Mouse (Mus musculus): ENCODE results near the gene Htatip2. TPM values are rescaled to one million over a fixed set of nuclear protein-coding genes. Genes with fewer than 3 reads are reported as not detected.

The Htatip2 gene
- 14.1 and 16.6 TPM in 2 replicates for polyA plus RNA-seq (2012; rRNA removed)

DNA sequence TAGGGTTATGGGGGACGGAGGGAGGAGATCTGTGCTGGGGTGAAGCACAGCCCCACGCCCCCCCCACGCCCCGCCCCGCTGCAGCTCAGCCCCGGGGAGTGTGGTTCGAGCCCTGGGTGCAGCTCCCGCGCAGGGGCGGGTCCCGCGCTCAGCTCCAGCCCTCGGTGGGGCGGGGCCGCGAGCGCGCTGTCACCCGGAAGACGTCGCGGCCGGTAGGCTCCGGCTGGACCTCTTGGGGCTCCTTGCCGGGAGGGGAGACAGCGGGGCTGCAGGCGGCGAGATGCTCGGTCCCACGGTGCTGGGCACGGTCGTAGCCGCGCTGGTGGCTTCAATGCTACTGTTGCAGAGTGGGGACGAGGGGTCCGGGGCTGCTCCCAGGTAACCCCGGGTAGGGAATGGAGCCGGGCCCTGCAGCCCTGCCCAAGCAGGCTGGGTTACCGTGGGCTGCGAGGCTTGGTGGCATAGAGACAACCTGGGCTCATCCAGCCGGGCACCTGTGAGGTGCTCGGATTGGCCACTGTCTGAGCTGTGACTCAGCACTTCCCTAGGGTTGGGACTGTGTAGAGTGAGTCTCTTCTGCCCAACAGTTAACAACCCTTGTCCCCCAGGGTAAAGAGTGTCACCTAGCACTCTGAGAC is at the start of gene Htatip2:
TSS of gene Htatip2 (plus strand) at position 182 of the 638 bp plus-strand sequence.
- DNase-seq (ENCODE audit: low read depth, low spot score): no peak
- 2% methylated on average over 42 of the region's 42 CpGs for WGBS

GRCm38 (mm10) chr7:49709381-49710021 is 49.4 kb upstream of the Htatip2 start:
- WGBS: 29% methylated on average over 9 of the region's 9 CpGs
- DNase-seq (ENCODE audit: low read depth, low spot score): no peak

DNA sequence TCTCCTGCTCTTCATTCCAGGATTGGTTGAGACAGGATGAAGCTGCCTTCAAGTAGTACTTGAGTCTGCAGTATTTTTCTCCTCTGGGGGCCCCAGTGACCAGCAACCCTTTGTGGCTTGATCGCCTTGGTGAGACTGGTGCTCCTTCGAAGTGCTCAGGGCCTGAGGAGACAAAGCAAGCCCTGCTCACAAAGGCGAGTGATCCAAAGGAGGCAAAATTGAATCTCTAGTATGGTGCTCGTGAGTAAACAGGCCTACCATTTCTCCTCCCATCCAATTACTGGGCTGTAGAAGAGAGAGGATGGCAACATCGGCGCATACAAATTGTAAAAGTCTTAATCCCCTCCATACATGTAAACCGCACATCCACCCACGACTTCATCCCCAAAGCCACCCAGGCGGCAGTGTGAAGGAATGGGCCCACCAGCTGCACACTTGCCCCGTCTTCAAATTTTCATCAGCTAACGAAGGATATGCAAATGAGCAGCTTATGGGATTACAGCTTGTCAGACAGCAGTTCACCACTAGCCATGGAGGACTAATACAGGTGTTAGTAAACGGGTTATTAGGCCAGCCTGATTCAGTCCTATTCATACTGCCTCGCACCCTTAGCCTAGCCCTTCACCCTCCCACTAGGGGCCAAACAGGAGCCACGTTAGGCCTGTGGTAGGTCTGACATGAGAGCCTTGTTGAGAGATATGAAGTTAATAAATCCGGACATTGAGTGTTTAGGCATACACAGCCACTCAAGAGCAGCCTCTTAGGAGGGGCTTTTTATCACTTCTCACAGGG is 40.8 kb upstream of the Htatip2 start:
- DNase-seq (ENCODE audit: low read depth, low spot score): no peak
- WGBS: 77% methylated on average over 15 of the region's 15 CpGs

DNA sequence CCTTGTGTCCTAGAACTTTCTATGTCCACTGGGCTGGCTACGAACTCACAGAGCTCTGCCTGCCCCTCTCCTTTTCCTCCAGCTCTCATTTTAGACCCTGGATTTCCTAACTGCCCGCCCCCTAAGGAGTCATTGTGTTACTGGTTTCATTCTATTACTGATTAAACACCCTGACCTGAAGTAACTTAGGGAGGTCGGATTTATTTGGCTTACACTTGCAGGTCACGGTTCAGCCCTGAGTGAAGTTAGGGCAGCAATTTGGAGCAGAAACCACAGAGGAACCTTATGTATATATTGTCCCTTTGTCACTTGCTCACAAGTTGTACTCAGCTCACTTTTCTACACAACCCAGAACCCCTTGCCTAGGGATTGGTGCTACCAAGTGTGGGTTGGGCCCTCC is 24.6 kb upstream of the Htatip2 start:
- WGBS: 40% methylated on average over 4 of the region's 4 CpGs
- no peak for DNase-seq (ENCODE audit: low read depth, low spot score)

GRCm38 (mm10) chr7:49739448-49739847 is 19.5 kb upstream of the Htatip2 start:
- WGBS: 59% methylated on average over 8 of the region's 8 CpGs

DNA sequence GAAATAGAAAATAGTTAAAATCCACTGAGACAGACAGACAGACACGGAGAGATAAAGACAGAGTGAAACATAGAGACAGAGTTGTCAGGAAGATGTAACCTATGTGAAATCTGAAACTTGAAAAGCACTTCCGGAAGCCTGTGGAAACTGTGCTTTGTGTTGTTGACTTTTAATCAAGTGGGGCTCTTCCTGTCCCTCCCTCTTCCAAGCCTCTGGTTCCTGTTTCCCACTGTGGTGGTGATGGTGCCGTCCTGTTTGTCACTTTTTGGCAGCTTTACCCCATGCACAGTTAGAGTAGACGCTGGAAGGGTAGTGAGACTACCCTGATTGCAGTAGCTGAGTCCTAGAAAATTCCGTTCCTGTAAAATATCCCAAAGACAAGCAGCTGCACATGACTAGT is 17.4 kb upstream of the Htatip2 start:
- no peak for DNase-seq (ENCODE audit: low read depth, low spot score)
- WGBS: 33% methylated on average over 5 of the region's 5 CpGs

More at GRCm38 (mm10) chr7:49739448-49739847, 19.5 kb upstream of the Htatip2 start:
- no peak for DNase-seq (ENCODE audit: low read depth, low spot score)

- WGBS: 49% methylated on average over 10 of the region's 10 CpGs
- DNase-seq (ENCODE audit: low read depth, low spot score): no peak
Observed at GRCm38 (mm10) chr7:49741923-49742322, 17.0 kb upstream of the Htatip2 start.

DNA sequence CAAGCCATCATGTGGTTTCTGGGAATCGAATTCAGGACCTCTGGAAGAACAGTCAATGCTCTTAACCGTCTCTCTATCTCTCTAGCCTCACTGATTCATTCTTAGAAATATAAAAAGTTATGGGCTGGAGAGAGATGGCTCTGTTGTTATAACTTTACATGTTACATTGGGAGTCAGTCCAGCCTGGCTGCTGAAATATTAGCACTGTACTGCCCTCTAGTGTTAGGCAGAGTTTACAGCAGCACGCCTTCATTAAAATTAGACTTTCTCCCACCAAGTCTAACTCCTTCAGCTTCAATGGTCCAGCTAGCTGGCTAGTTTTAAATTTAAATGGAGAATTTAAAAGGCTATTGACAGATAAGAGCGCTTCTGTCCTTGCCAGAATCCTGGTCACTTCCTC is 7.8 kb upstream of the Htatip2 start:
- DNase-seq (ENCODE audit: low read depth, low spot score): no peak
- 6% methylated on average over 4 of the region's 4 CpGs for WGBS

- 28% methylated on average over 25 of the region's 25 CpGs for WGBS
- peak; percentile 43 for DNase-seq (ENCODE audit: low read depth, low spot score)
Observed at GRCm38 (mm10) chr7:49752730-49753506, 6.0 kb upstream of the Htatip2 start.

DNA sequence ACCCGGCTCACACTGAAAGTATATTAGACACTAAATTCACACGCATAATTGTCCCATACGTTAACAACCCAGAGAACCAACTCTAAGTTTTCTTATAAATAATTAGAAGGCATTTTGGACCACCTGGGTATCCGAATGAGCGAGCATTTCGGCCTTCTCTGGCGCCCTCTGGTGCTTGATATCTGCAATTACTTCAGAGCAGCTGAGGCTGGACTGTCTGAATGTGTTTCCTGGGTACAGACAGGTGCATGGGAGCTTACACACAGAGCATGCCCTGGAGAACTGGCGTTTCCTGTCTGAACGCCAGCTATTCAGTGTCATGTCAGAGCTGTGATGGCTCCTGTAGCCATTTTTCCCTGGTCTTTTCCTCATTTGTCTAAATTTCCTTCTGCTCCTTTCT is 4.1 kb upstream of the Htatip2 start:
- no peak for DNase-seq (ENCODE audit: low read depth, low spot score)
- WGBS: 3% methylated on average over 9 of the region's 9 CpGs

GRCm38 (mm10) chr7:49762605-49763004 is 3.7 kb downstream of the Htatip2 start:
- 75% methylated on average over 13 of the region's 13 CpGs for WGBS
- no peak for DNase-seq (ENCODE audit: low read depth, low spot score)

DNA sequence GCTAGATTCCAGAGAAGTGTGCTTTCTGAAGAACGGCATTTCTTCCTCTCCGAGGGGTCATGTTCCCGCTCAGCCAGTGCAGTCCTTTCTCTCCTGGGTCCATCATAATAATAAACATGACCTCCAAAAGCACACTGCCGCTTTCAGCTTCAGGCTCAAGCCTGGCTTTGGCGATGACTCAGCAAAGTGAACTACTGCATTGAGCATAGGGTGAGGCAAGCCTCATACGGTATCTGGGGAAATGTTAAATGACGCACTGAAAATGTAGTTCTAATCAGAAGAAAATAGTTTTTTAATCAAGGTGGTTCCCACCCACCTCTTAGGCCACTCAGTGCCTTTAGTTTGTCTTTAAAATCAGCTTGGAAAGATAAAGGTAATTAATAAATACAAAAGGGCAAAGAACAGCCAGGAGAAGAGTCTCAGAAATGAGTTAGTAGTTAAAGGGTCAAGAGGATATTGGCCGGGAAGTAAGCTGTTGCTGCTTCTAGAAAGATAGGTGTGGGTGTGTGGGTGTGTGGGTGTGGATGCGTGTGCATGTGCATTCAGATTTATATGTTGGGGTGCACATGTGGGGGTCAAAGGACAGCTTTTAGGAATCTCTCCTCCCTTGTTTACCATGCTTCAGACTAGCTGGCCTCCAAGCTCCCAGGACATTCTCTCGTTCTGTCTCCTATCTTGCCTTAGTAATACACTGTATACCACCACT is 5.2 kb downstream of the Htatip2 start:
- no peak for DNase-seq (ENCODE audit: low read depth, low spot score)
- WGBS: 64% methylated on average over 10 of the region's 10 CpGs

GRCm38 (mm10) chr7:49766166-49766565 is 7.3 kb downstream of the Htatip2 start:
- 89% methylated on average over 7 of the region's 7 CpGs for WGBS
- DNase-seq (ENCODE audit: low read depth, low spot score): no peak

- 77% methylated on average over 9 of the region's 9 CpGs for WGBS
- DNase-seq (ENCODE audit: low read depth, low spot score): no peak
Observed at GRCm38 (mm10) chr7:49768509-49768908, 9.6 kb downstream of the Htatip2 start.

GRCm38 (mm10) chr7:49774396-49774795 is 15.5 kb downstream of the Htatip2 start:
- WGBS: 97% methylated on average over 2 of the region's 2 CpGs
- no peak for DNase-seq (ENCODE audit: low read depth, low spot score)

- 34% methylated on average over 3 of the region's 3 CpGs for WGBS
- DNase-seq (ENCODE audit: low read depth, low spot score): no peak
Observed at GRCm38 (mm10) chr7:49777585-49777984, 18.7 kb downstream of the Htatip2 start.

- under 1% methylated on average over 80 of the region's 92 CpGs for WGBS
- DNase-seq (ENCODE audit: low read depth, low spot score): peak; percentile 85
Observed at GRCm38 (mm10) chr7:49778114-49778901, 19.4 kb downstream of the Htatip2 start, which contains the start of gene Prmt3. Gene Prmt3 (plus strand): TSS chr7:49778346.

- 54% methylated on average over 12 of the region's 12 CpGs for WGBS
- DNase-seq (ENCODE audit: low read depth, low spot score): no peak
Observed at GRCm38 (mm10) chr7:49778904-49779615, 20.1 kb downstream of the Htatip2 start.
